Mouse (Mus musculus) liver, embryonic 14.5 days (tissue): ENCODE measurements around the gene Sik3.

ENCODE experiments used
- CTCF ChIP-seq: IDR thresholded peaks from 2 replicates; pipeline ENCODE4 v1.5.1; 2016; ENCODE audit warnings: antibody characterized with exemption, low read depth, control low read depth
- EP300 ChIP-seq: IDR thresholded peaks from 2 replicates; pipeline ENCODE4 v1.6.1; 2016; ENCODE audit warnings: antibody characterized with exemption, low read depth

- TF ChIP-seq CTCF (no peak), EP300 (no peak)
Measured at GRCm38 (mm10) chr9:46214946-46215337, 202.3 kb downstream of the Sik3 start.
